8 mouse cellular contexts compared by ENCODE assay signal in the genomic region with DNA sequence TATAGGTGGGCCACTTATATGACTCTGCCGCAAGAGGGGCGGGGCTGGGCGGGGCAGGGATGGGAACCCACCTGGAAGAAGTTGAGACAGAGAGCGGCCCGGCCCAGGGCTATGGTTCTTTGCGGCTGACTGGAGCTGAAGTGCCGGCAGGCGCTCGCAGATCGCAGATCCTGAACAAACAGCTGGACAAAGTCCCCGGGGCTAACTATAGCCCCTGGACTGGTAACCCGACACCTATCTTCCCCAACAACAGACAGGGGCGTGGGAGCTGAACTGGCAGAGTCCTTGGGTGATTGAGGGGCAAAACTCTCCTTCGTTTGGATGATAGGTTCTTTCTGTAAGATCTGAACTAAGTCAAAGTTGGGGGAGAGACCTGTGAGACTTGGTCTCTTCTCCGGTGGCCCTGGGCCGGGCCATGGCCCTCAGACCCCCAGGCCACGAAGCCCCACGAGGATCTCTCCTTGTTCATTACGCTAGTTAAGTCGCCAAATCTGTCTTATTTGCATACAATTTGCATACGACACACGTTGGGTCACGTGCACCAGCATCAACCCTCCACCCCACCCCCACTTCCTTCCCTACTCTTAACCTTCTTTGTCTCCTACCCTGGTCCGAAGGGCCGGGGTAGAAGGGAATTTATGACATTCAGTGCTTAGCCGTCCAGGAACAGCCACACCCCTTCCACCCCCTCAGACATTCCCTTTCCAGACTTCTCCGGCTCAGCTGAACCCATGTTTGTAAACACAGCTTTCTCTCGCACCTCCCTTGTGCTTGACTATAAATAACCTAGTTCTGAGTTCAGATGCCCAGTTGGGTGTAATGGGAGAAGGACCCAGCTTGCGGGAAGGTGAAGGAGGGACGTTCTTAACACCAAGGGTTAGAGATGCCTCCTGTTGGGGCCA. TPM values are rescaled to one million over a fixed set of nuclear protein-coding genes. Genes with fewer than 3 reads are reported as not detected.
DNase-seq lines count a peak whose midpoint lies in the region; ATAC-seq and TF ChIP-seq lines count a peak whose summit lies in the region.

No protein-coding gene starts in this region.

- DNase-seq in layer of hippocampus, adult 2 months (ENCODE audit: low spot score in 2 of 2) = no peak
- DNase-seq in layer of hippocampus, adult 9-10 months (ENCODE audit: low spot score) = no peak
- peak; percentile 43 to 56 for DNase-seq in heart, adult 2 months
- peak; percentile 16 for DNase-seq in kidney, adult 18-20 months
- DNase-seq in retina, embryonic 14.5 days (ENCODE audit: low spot score) = peak; percentile 49
- DNase-seq in left cerebral cortex, adult 18-20 months (ENCODE audit: low spot score in 2 of 2) = no peak
- DNase-seq in left cerebral cortex, postnatal 10 days (ENCODE audit: extremely low spot score in 1 of 2, low spot score in 2 of 2) = no peak

- 10% methylated on average over 30 of the region's 30 CpGs for WGBS in heart, adult 2 months
- 4% methylated on average over 30 of the region's 30 CpGs for WGBS in lung, embryonic 16.5 days

- peaks cover 7% of the 10 kb centered on the region for H3K4me1 ChIP-seq in heart, adult 2 months (ENCODE audit: control insufficient read depth, insufficient read depth, low read length)
- peaks cover 17% of the 10 kb centered on the region for H3K4me1 ChIP-seq in lung, embryonic 16.5 days (replicated peaks; ENCODE audit: control insufficient read depth, insufficient read depth, low read length)

- H3K79me2 ChIP-seq in heart, adult 2 months (replicated peaks; ENCODE audit: control insufficient read depth, insufficient read depth, low read length) = no peaks in the 10 kb centered on the region

- intact Hi-C loops in heart, adult 2 months (cut with DNase I) = no loop called here
- intact Hi-C loops in left cerebral cortex, postnatal 10 days (cut with DNase I) = no loop called here

- no peak for TF ChIP-seq CTCF in layer of hippocampus, adult 2 months (conservative IDR thresholded peaks at IDR 0.05)
- no peak for TF ChIP-seq CTCF in heart, adult 2 months (IDR thresholded peaks at IDR 0.05)

- peak; percentile 80 for ATAC-seq in lung, embryonic 16.5 days (ENCODE audit: low read depth)

- H3K36me3 ChIP-seq in heart, adult 2 months (ENCODE audit: control insufficient read depth, insufficient read depth, low read length) = no peaks in the 10 kb centered on the region
- no peaks in the 10 kb centered on the region for H3K36me3 ChIP-seq in lung, embryonic 16.5 days (ENCODE audit: control insufficient read depth, insufficient read depth, low read length)

- TF ChIP-seq EP300 in heart, adult 2 months (IDR thresholded peaks at IDR 0.05; ENCODE audit: insufficient read depth, low read depth, low read length) = peak; percentile 66; the same call in 1 of the 2 replicates

- H3K9ac ChIP-seq in heart, adult 2 months (ENCODE audit: low read depth, low read length) = peak overlapping the region; percentile 26; the same call in 1 of the 2 replicates
- H3K9ac ChIP-seq in lung, embryonic 16.5 days (ENCODE audit: low read length) = peak overlapping the region; percentile 58

- H3K9me3 ChIP-seq in lung, embryonic 16.5 days (ENCODE audit: control insufficient read depth, low read length) = no peaks in the 10 kb centered on the region

- H3K27me3 ChIP-seq in heart, adult 2 months (ENCODE audit: control insufficient read depth, insufficient read depth, low read length) = no peaks in the 10 kb centered on the region
- no peaks in the 10 kb centered on the region for H3K27me3 ChIP-seq in lung, embryonic 16.5 days (ENCODE audit: control insufficient read depth, insufficient read depth, low read depth, low read length)

- no peak overlapping the region for H3K27ac ChIP-seq in layer of hippocampus, adult 2 months
- H3K27ac ChIP-seq in heart, adult 2 months = peak overlapping the region; percentile 95
- H3K27ac ChIP-seq in lung, embryonic 16.5 days (ENCODE audit: low read length) = no peak overlapping the region

- peak overlapping the region; percentile 57 for H3K4me2 ChIP-seq in lung, embryonic 16.5 days (ENCODE audit: low read depth, low read length)

- peak; percentile 55 for TF ChIP-seq POLR2A in heart, adult 2 months (IDR thresholded peaks at IDR 0.05; ENCODE audit: insufficient read depth, low read depth, low read length)

- H3K4me3 ChIP-seq in layer of hippocampus, adult 2 months = peak overlapping the region; percentile 17; the same call in 1 of the 2 replicates
- H3K4me3 ChIP-seq in heart, adult 2 months = peak overlapping the region; percentile 35
- H3K4me3 ChIP-seq in lung, embryonic 16.5 days (ENCODE audit: low read length) = peak overlapping the region; percentile 40

RNA-seq across cellular contexts. Expression of a gene that starts 1.5 kb away (rescaled TPM):
- total RNA-seq in layer of hippocampus, adult 2 months (2021) = not detected
- total RNA-seq in heart, adult 2 months (2021) = 100 to 1,000 TPM; 242 to 279 TPM
- 251 and 293 TPM in 2 replicates for polyA plus RNA-seq in heart, adult 2 months (2012; rRNA removed)
- polyA plus RNA-seq in lung, embryonic 16.5 days (2015; fragmentation: Nextera tagmentation; extraction: Ambion mirVana) = 1.1 and 1.9 TPM in 2 replicates
- total RNA-seq in left cerebral cortex, adult 18-20 months (2021) = not detected
- not detected for total RNA-seq in left cerebral cortex, postnatal 10 days (2021)

RNA-seq across cellular contexts. Expression of a gene that starts 9.3 kb away (rescaled TPM):
- total RNA-seq in layer of hippocampus, adult 2 months (2021) = not detected
- 10 to 100 TPM; 15.7 to 18.3 TPM for total RNA-seq in heart, adult 2 months (2021)
- polyA plus RNA-seq in heart, adult 2 months (2012; rRNA removed) = 13.8 and 13.9 TPM in 2 replicates
- polyA plus RNA-seq in lung, embryonic 16.5 days (2015; fragmentation: Nextera tagmentation; extraction: Ambion mirVana) = 1.3 and 1.5 TPM in 2 replicates
- total RNA-seq in left cerebral cortex, adult 18-20 months (2021) = not detected
- not detected for total RNA-seq in left cerebral cortex, postnatal 10 days (2021)

RNA-seq across cellular contexts. Expression of a gene that starts 16.6 kb away (rescaled TPM):
- total RNA-seq in layer of hippocampus, adult 2 months (2021) = under 1 TPM; 0.15 to 0.54 TPM
- total RNA-seq in heart, adult 2 months (2021) = not detected
- polyA plus RNA-seq in heart, adult 2 months (2012; rRNA removed) = 0.21 TPM in 1 of 2 replicates, not detected in the other
- 0.11 and 0.40 TPM in 2 replicates for polyA plus RNA-seq in lung, embryonic 16.5 days (2015; fragmentation: Nextera tagmentation; extraction: Ambion mirVana)
- under 1 TPM; 0.30 to 0.46 TPM for total RNA-seq in left cerebral cortex, adult 18-20 months (2021)
- total RNA-seq in left cerebral cortex, postnatal 10 days (2021) = under 1 TPM; 0.18 to 0.43 TPM

RNA-seq across cellular contexts. Expression of a gene that starts 17.1 kb away (rescaled TPM):
- total RNA-seq in layer of hippocampus, adult 2 months (2021) = 1 to 10 TPM; 1.1 to 2.4 TPM
- under 1 TPM in 1 of 2 experiments, not detected in 1; 0.23 TPM for total RNA-seq in heart, adult 2 months (2021)
- polyA plus RNA-seq in heart, adult 2 months (2012; rRNA removed) = 0.70 and 1.2 TPM in 2 replicates
- 0.08 and 0.10 TPM in 2 replicates for polyA plus RNA-seq in lung, embryonic 16.5 days (2015; fragmentation: Nextera tagmentation; extraction: Ambion mirVana)
- total RNA-seq in left cerebral cortex, adult 18-20 months (2021) = not detected
- total RNA-seq in left cerebral cortex, postnatal 10 days (2021) = under 1 TPM in 1 of 2 experiments, not detected in 1; 0.73 TPM

RNA-seq across cellular contexts. Expression of a gene that starts 34.5 kb away (rescaled TPM):
- 1 to 10 TPM; 2.3 to 2.9 TPM for total RNA-seq in layer of hippocampus, adult 2 months (2021)
- under 1 TPM; 0.81 to 0.98 TPM for total RNA-seq in heart, adult 2 months (2021)
- 1.2 and 2.4 TPM in 2 replicates for polyA plus RNA-seq in heart, adult 2 months (2012; rRNA removed)
- polyA plus RNA-seq in lung, embryonic 16.5 days (2015; fragmentation: Nextera tagmentation; extraction: Ambion mirVana) = 1.0 and 1.2 TPM in 2 replicates
- total RNA-seq in left cerebral cortex, adult 18-20 months (2021) = 1 to 10 TPM; 2.4 to 2.5 TPM
- 1 to 10 TPM; 1.1 to 1.8 TPM for total RNA-seq in left cerebral cortex, postnatal 10 days (2021)

Comparison
In these comparisons a context has a peak if more than half of its experiments do, and no peak if none do; other contexts are left out.
1. DNase-seq: peak in heart, adult 2 months (2 of 2), kidney, adult 18-20 months (single experiment) and retina, embryonic 14.5 days (single experiment); none in layer of hippocampus, adult 2 months (0 of 2), layer of hippocampus, adult 9-10 months (single experiment), left cerebral cortex, adult 18-20 months (0 of 2) and left cerebral cortex, postnatal 10 days (0 of 2).
2. RNA of a gene that starts 1.5 kb away (total RNA-seq): 242 to 279 TPM in heart, adult 2 months; not detected in layer of hippocampus, adult 2 months, not detected in left cerebral cortex, adult 18-20 months and not detected in left cerebral cortex, postnatal 10 days; every median in the first group is over 100 times any median in the second.
3. RNA of a gene that starts 9.3 kb away (total RNA-seq): 15.7 to 18.3 TPM in heart, adult 2 months; not detected in layer of hippocampus, adult 2 months, not detected in left cerebral cortex, adult 18-20 months and not detected in left cerebral cortex, postnatal 10 days; every median in the first group is over 10 times any median in the second.
4. Peak in every context shown above with its lines, with median percentiles within 50 percentile points of each other: H3K4me3 ChIP-seq.